Mouse (Mus musculus) MEL (cell line): Measurements from ENCODE around the gene Pakap.

Source experiments
- CHD1 ChIP-seq: IDR thresholded peaks from 2 replicates; pipeline ENCODE4 v1.6.1; 2012; ENCODE audit warnings: low read depth, mild to moderate bottlenecking, inconsistent platforms, low read length, improper control_type of control experiment
- CTCF ChIP-seq, 3 experiments: IDR thresholded peaks in 2 of 3; conservative IDR thresholded peaks in 1 of 3; 2 replicates each; pipeline ENCODE4 v1.5.1; 2011 to 2012; ENCODE audit warnings: low read length in 3 of 3, low read depth in 2 of 3, mild to moderate bottlenecking in 2 of 3, improper control_type of control experiment in 1 of 3, inconsistent platforms in 1 of 3, mixed read lengths in 1 of 3, moderate library complexity in 1 of 3; ENCODE audit not compliant: control insufficient read depth in 1 of 3, insufficient read depth in 1 of 3, poor library complexity in 1 of 3, severe bottlenecking in 1 of 3
- KAT2A ChIP-seq: conservative IDR thresholded peaks from 2 replicates; pipeline ENCODE4 v1.6.1; 2012; ENCODE audit warnings: low read depth, low read length, improper control_type of control experiment, inconsistent platforms
- POLR2A ChIP-seq, 2 experiments: IDR thresholded peaks; 2 replicates each; pipeline ENCODE4 v1.6.1; 2011 to 2012; ENCODE audit warnings: low read length in 2 of 2, mild to moderate bottlenecking in 2 of 2, control low read depth in 1 of 2, improper control_type of control experiment in 1 of 2, low read depth in 1 of 2, moderate library complexity in 1 of 2; ENCODE audit not compliant: control insufficient read depth in 1 of 2, insufficient read depth in 1 of 2, poor library complexity in 1 of 2
- POLR2AphosphoS2 ChIP-seq: IDR thresholded peaks from 2 replicates; pipeline ENCODE4 v1.6.1; 2011; ENCODE audit warnings: low read length, improper control_type of control experiment
- USF1 ChIP-seq: IDR thresholded peaks from 2 replicates; pipeline ENCODE4 v1.6.1; 2014; ENCODE audit warnings: low read depth, mild to moderate bottlenecking, inconsistent platforms, low read length, improper control_type of control experiment, moderate library complexity

- no peak for TF ChIP-seq USF1
- no peak for TF ChIP-seq KAT2A
- TF ChIP-seq POLR2A (IDR thresholded peaks at IDR 0.05; ENCODE audit: control insufficient read depth in 1 of 2, insufficient read depth in 1 of 2, low read depth in 1 of 2, low read length in 2 of 2, poor library complexity in 1 of 2) = no peak
- TF ChIP-seq POLR2AphosphoS2 = no peak
- TF ChIP-seq CTCF (IDR thresholded peaks at IDR 0.05 in 2 of 3, conservative IDR thresholded peaks at IDR 0.05 in 1 of 3; ENCODE audit: control insufficient read depth in 1 of 3, insufficient read depth in 1 of 3, low read depth in 2 of 3, low read length in 3 of 3, poor library complexity in 1 of 3, severe bottlenecking in 1 of 3) = no peak
- TF ChIP-seq CHD1 = no peak
These were observed 152.9 kb downstream of the Pakap start for GRCm38 (mm10) chr4:57720869-57721361.
